36 mouse cellular contexts compared by ENCODE assay signal in genomic region chrX:7563076-7563475, GRCm38 (mm10). TPM values are rescaled to one million over a fixed set of nuclear protein-coding genes. Genes with fewer than 3 reads are reported as not detected.
DNase-seq lines count a peak whose midpoint lies in the region; ATAC-seq and TF ChIP-seq lines count a peak whose summit lies in the region.
"Had no signal": no experiment of that assay in that cellular context is flagged by ENCODE, and none has a peak within 500 bp of the region (broad histone marks: within the 10 kb centered on the region; RNA-seq: fewer than 3 reads in every experiment).

No protein-coding gene starts in this region.

- 22% methylated on average over 2 of the region's 2 CpGs for WGBS in embryonic facial prominence, embryonic 12.5 days
- 22% methylated on average over 2 of the region's 2 CpGs for WGBS in embryonic facial prominence, embryonic 10.5 days

- H3K27me3 ChIP-seq in embryonic facial prominence, embryonic 12.5 days = no peaks in the 10 kb centered on the region
- H3K27me3 ChIP-seq in embryonic facial prominence, embryonic 10.5 days (replicated peaks; ENCODE audit: low read depth, poor library complexity, severe bottlenecking) = no peaks in the 10 kb centered on the region
- no peaks in the 10 kb centered on the region for H3K27me3 ChIP-seq in MEL (ENCODE audit: control insufficient read depth in 1 of 2, insufficient read depth in 2 of 2, low read length in 2 of 2)
- H3K27me3 ChIP-seq: embryonic facial prominence, embryonic 15.5 days; heart, embryonic 12.5 days; heart, embryonic 15.5 days had no signal

- H3K36me3 ChIP-seq in embryonic facial prominence, embryonic 12.5 days = no peaks in the 10 kb centered on the region
- H3K36me3 ChIP-seq in embryonic facial prominence, embryonic 10.5 days (replicated peaks) = peaks cover 8% of the 10 kb centered on the region; the same call in 1 of the 2 replicates
- peaks cover 0 to 9% of the 10 kb centered on the region in 2 experiments; a peak in 2 of 4 replicates for H3K36me3 ChIP-seq in MEL (ENCODE audit: control insufficient read depth in 1 of 2, insufficient read depth in 2 of 2, low read length in 2 of 2)
- H3K36me3 ChIP-seq: embryonic facial prominence, embryonic 15.5 days; heart, embryonic 15.5 days had no signal

- no peak for TF ChIP-seq EP300 in MEL (IDR thresholded peaks at IDR 0.05; ENCODE audit: low read depth in 1 of 2, low read length in 2 of 2)

- TF ChIP-seq POLR2A in MEL (IDR thresholded peaks at IDR 0.05; ENCODE audit: control insufficient read depth in 1 of 2, insufficient read depth in 1 of 2, low read depth in 1 of 2, low read length in 2 of 2, poor library complexity in 1 of 2) = no peak

- H3K9ac ChIP-seq in embryonic facial prominence, embryonic 12.5 days = no peak overlapping the region
- H3K9ac ChIP-seq in MEL (ENCODE audit: control insufficient read depth, low read depth, low read length, poor library complexity, severe bottlenecking) = no peak overlapping the region
- H3K9ac ChIP-seq: embryonic facial prominence, embryonic 15.5 days; forebrain, postnatal 0 days; heart, embryonic 12.5 days; heart, embryonic 15.5 days; hindbrain, embryonic 14.5 days had no signal

- DNase-seq in embryonic facial prominence, embryonic 10.5 days (ENCODE audit: low spot score) = no peak
- DNase-seq in MEL (ENCODE audit: low read depth, low spot score) (peak; percentile 51), ZHBTc4 (ENCODE audit: low read depth, low spot score) (peak; percentile 34)
- no peak for DNase-seq in left cerebral cortex, adult 11 months (ENCODE audit: low spot score)
- no peak for DNase-seq in adrenal gland, postnatal 14 days
- no peak for DNase-seq in gastrocnemius, adult 8-10 months (ENCODE audit: low spot score in 2 of 2)
- DNase-seq: adrenal gland, adult 8-10 months; adrenal gland, postnatal 36 days; B cell, adult 2 months; cerebellum, adult 2 months; cerebellum, adult 9-11 months; cerebellum, postnatal 25 days; embryo, embryonic 11 days; forebrain, postnatal 0 days; gastrocnemius, adult 2 months; gastrocnemius, postnatal 25 days; heart, postnatal 10 days; heart, postnatal 36 days; kidney, adult 18-20 months; kidney, adult 9 months had no signal

- no peak overlapping the region for H3K4me3 ChIP-seq in embryonic facial prominence, embryonic 12.5 days
- no peak overlapping the region for H3K4me3 ChIP-seq in embryonic facial prominence, embryonic 10.5 days
- no peak overlapping the region for H3K4me3 ChIP-seq in MEL (ENCODE audit: control insufficient read depth in 1 of 2, insufficient read depth in 1 of 2, low read depth in 2 of 2, low read length in 2 of 2)
- H3K4me3 ChIP-seq: embryonic facial prominence, embryonic 15.5 days; gastrocnemius, adult 2 months; heart, embryonic 12.5 days; heart, embryonic 15.5 days; hindbrain, embryonic 10.5 days had no signal

- no peak overlapping the region for H3K4me2 ChIP-seq in embryonic facial prominence, embryonic 12.5 days (replicated peaks)
- H3K4me2 ChIP-seq: embryonic facial prominence, embryonic 15.5 days; heart, embryonic 12.5 days; heart, embryonic 15.5 days; hindbrain, embryonic 14.5 days had no signal

- H3K79me2 ChIP-seq in MEL (ENCODE audit: control insufficient read depth, insufficient read depth, low read length, poor library complexity) = no peaks in the 10 kb centered on the region

- TF ChIP-seq RAD21 in MEL (IDR thresholded peaks at IDR 0.05; ENCODE audit: low read depth, low read length) = no peak

- H3K9me3 ChIP-seq in embryonic facial prominence, embryonic 12.5 days = no peaks in the 10 kb centered on the region
- no peaks in the 10 kb centered on the region for H3K9me3 ChIP-seq in embryonic facial prominence, embryonic 10.5 days
- H3K9me3 ChIP-seq in MEL (replicated peaks; ENCODE audit: insufficient read depth, low read length) = no peaks in the 10 kb centered on the region
- H3K9me3 ChIP-seq: embryonic facial prominence, embryonic 15.5 days; G1E; heart, embryonic 12.5 days; heart, embryonic 15.5 days had no signal

- H3K27ac ChIP-seq in embryonic facial prominence, embryonic 12.5 days = no peak overlapping the region
- H3K27ac ChIP-seq in embryonic facial prominence, embryonic 10.5 days (replicated peaks) = no peak overlapping the region
- no peak overlapping the region for H3K27ac ChIP-seq in MEL (ENCODE audit: control insufficient read depth, low read depth, low read length)
- H3K27ac ChIP-seq: embryonic facial prominence, embryonic 15.5 days; gastrocnemius, adult 2 months; heart, embryonic 15.5 days; hindbrain, embryonic 10.5 days; hindbrain, embryonic 14.5 days; hindbrain, postnatal 0 days had no signal

- ATAC-seq in embryonic facial prominence, embryonic 12.5 days (ENCODE audit: insufficient number of reproducible peaks, insufficient read depth, low FRiP score, low TSS enrichment) = 0 out of 2 replicates have a peak, but pooled peaks have one; percentile 10
- peak; percentile 80 for ATAC-seq in megakaryocyte, adult 5-6 weeks (ENCODE audit: poor library complexity, severe bottlenecking)
- ATAC-seq: forebrain, embryonic 14.5 days; forebrain, postnatal 0 days; hindbrain, postnatal 0 days; inflammation-experienced regulatory T-cells, adult 6 months; intestine, embryonic 16.5 days had no signal

- no peak for TF ChIP-seq CTCF in MEL (IDR thresholded peaks at IDR 0.05 in 2 of 3, conservative IDR thresholded peaks at IDR 0.05 in 1 of 3; ENCODE audit: control insufficient read depth in 1 of 3, insufficient read depth in 1 of 3, low read depth in 2 of 3, low read length in 3 of 3, poor library complexity in 1 of 3, severe bottlenecking in 1 of 3)

- no peaks in the 10 kb centered on the region for H3K4me1 ChIP-seq in embryonic facial prominence, embryonic 12.5 days
- no peaks in the 10 kb centered on the region for H3K4me1 ChIP-seq in embryonic facial prominence, embryonic 10.5 days
- H3K4me1 ChIP-seq in MEL (ENCODE audit: control insufficient read depth in 1 of 2, insufficient read depth in 2 of 2, low read length in 2 of 2) = peaks cover 6 to 11% of the 10 kb centered on the region in 2 experiments
- H3K4me1 ChIP-seq: embryonic facial prominence, embryonic 15.5 days; heart, embryonic 15.5 days had no signal

TF ChIP-seq in MEL, 35 proteins besides CTCF, POLR2A, EP300 and RAD21 (continues in another document):
- TF ChIP-seq SMC3 (IDR thresholded peaks at IDR 0.05; ENCODE audit: low read depth, low read length) (no peak), CHD1 (IDR thresholded peaks at IDR 0.05; ENCODE audit: low read depth, low read length) (no peak), UBTF (IDR thresholded peaks at IDR 0.05; ENCODE audit: borderline replicate concordance, insufficient read depth, low read depth, low read length) (no peak), MYB (IDR thresholded peaks at IDR 0.05; ENCODE audit: low read depth, low read length) (no peak), POLR2AphosphoS5 (IDR thresholded peaks at IDR 0.05; ENCODE audit: borderline replicate concordance, low read depth, low read length) (no peak), MXI1 (IDR thresholded peaks at IDR 0.05; ENCODE audit: low read depth, low read length) (no peak), E2F4 (IDR thresholded peaks at IDR 0.05; ENCODE audit: borderline replicate concordance, low read depth, low read length) (no peak)

RNA-seq across cellular contexts. Expression of gene Foxp3, which starts 10.4 kb away (rescaled TPM):
- 0.08 TPM in 1 of 2 replicates, not detected in the other for polyA plus RNA-seq in embryonic facial prominence, embryonic 12.5 days (2016; fragmentation: Nextera tagmentation; extraction: Ambion mirVana)
- 0.05 and 0.15 TPM in 2 replicates for polyA plus RNA-seq in embryonic facial prominence, embryonic 10.5 days (2016; fragmentation: Nextera tagmentation; extraction: Ambion mirVana)
- 0.36 and 0.42 TPM in 2 replicates for total RNA-seq in MEL (2012; rRNA removed)
- polyA plus RNA-seq in MEL (2012; ENCODE audit: insufficient read depth in 1 of 2, insufficient read length in 2 of 2, low read depth in 1 of 2, low replicate concordance in 2 of 2, missing spikeins in 1 of 2) = under 1 TPM in 1 of 2 experiments, not detected in 1; 0.31 TPM
- total RNA-seq in megakaryocyte, adult 5-6 weeks (2015) = 0.41 TPM in 1 of 2 replicates, not detected in the other
- total RNA-seq in megakaryocyte, adult 5-6 weeks (2017) = 0.49 and 0.66 TPM in 2 replicates
- 0.48 and 1.1 TPM in 2 replicates for total RNA-seq in adrenal gland, postnatal 14 days (2021)
- total RNA-seq in gastrocnemius, adult 8-10 months (2022) = under 1 TPM in 2 of 4 experiments, not detected in 2; 0.19 to 0.59 TPM
- total RNA-seq: adrenal gland, adult 8-10 months; adrenal gland, postnatal 36 days; forebrain, postnatal 0 days; heart, adult 8-10 months; heart, postnatal 36 days; hindbrain, postnatal 0 days had no signal
- polyA plus RNA-seq: cortical plate, adult 2 months; embryonic facial prominence, embryonic 11.5 days; forebrain, embryonic 11.5 days; forebrain, embryonic 14.5 days; heart, embryonic 15.5 days; intestine, embryonic 16.5 days had no signal

RNA-seq across cellular contexts. Expression of gene Ppp1r3f, which starts 11.0 kb away (rescaled TPM):
- 3.5 TPM in 2 replicates for polyA plus RNA-seq in embryonic facial prominence, embryonic 12.5 days (2016; fragmentation: Nextera tagmentation; extraction: Ambion mirVana)
- 1.4 and 2.2 TPM in 2 replicates for polyA plus RNA-seq in embryonic facial prominence, embryonic 10.5 days (2016; fragmentation: Nextera tagmentation; extraction: Ambion mirVana)
- total RNA-seq in MEL (2012; rRNA removed) = 1.6 and 1.7 TPM in 2 replicates
- polyA plus RNA-seq in MEL (2012; ENCODE audit: insufficient read depth in 1 of 2, insufficient read length in 2 of 2, low read depth in 1 of 2, low replicate concordance in 2 of 2, missing spikeins in 1 of 2) = 1 to 10 TPM in 1 of 2 experiments, not detected in 1; 2.0 TPM
- 0.05 and 0.09 TPM in 2 replicates for total RNA-seq in megakaryocyte, adult 5-6 weeks (2015)
- total RNA-seq in megakaryocyte, adult 5-6 weeks (2017) = 0.53 and 0.55 TPM in 2 replicates
- 3.0 and 4.1 TPM in 2 replicates for total RNA-seq in adrenal gland, postnatal 14 days (2021)
- total RNA-seq in gastrocnemius, adult 8-10 months (2022) = 1 to 10 TPM; 2.4 to 4.7 (median 4.3) TPM

RNA-seq across cellular contexts. Expression of gene Ccdc22, which starts 42.2 kb away (rescaled TPM):
- 32.4 TPM in 2 replicates for polyA plus RNA-seq in embryonic facial prominence, embryonic 12.5 days (2016; fragmentation: Nextera tagmentation; extraction: Ambion mirVana)
- 36.0 and 36.6 TPM in 2 replicates for polyA plus RNA-seq in embryonic facial prominence, embryonic 10.5 days (2016; fragmentation: Nextera tagmentation; extraction: Ambion mirVana)
- 36.1 and 37.8 TPM in 2 replicates for total RNA-seq in MEL (2012; rRNA removed)
- 10 to 100 TPM in 1 of 2 experiments, not detected in 1; 37.9 TPM for polyA plus RNA-seq in MEL (2012; ENCODE audit: insufficient read depth in 1 of 2, insufficient read length in 2 of 2, low read depth in 1 of 2, low replicate concordance in 2 of 2, missing spikeins in 1 of 2)
- total RNA-seq in megakaryocyte, adult 5-6 weeks (2015) = 9.5 and 12.3 TPM in 2 replicates
- 20.2 and 26.4 TPM in 2 replicates for total RNA-seq in megakaryocyte, adult 5-6 weeks (2017)
- 17.7 and 20.7 TPM in 2 replicates for total RNA-seq in adrenal gland, postnatal 14 days (2021)
- total RNA-seq in gastrocnemius, adult 8-10 months (2022) = 10 to 100 TPM; 10.1 to 13.8 (median 11.6) TPM

RNA-seq across cellular contexts. Expression of gene Cacna1f, which starts 43.8 kb away (rescaled TPM):
- polyA plus RNA-seq in embryonic facial prominence, embryonic 12.5 days (2016; fragmentation: Nextera tagmentation; extraction: Ambion mirVana) = 0.04 and 0.09 TPM in 2 replicates
- polyA plus RNA-seq in embryonic facial prominence, embryonic 10.5 days (2016; fragmentation: Nextera tagmentation; extraction: Ambion mirVana) = 0.05 and 0.06 TPM in 2 replicates
- 0.03 TPM in 1 of 2 replicates, not detected in the other for total RNA-seq in MEL (2012; rRNA removed)
- polyA plus RNA-seq in MEL (2012; ENCODE audit: insufficient read depth in 1 of 2, insufficient read length in 2 of 2, low read depth in 1 of 2, low replicate concordance in 2 of 2, missing spikeins in 1 of 2) = under 1 TPM in 1 of 2 experiments, not detected in 1; 0.17 TPM
- total RNA-seq in megakaryocyte, adult 5-6 weeks (2015) = 0.40 and 0.59 TPM in 2 replicates
- 0.07 and 0.37 TPM in 2 replicates for total RNA-seq in megakaryocyte, adult 5-6 weeks (2017)
- total RNA-seq in adrenal gland, postnatal 14 days (2021) = not detected in 2 replicates
- not detected for total RNA-seq in gastrocnemius, adult 8-10 months (2022)
- total RNA-seq: adrenal gland, adult 8-10 months; gastrocnemius, adult 2 months; gastrocnemius, postnatal 25 days; heart, adult 8-10 months; heart, postnatal 10 days; heart, postnatal 36 days had no signal
- polyA plus RNA-seq: embryonic facial prominence, embryonic 11.5 days; forebrain, embryonic 11.5 days; forebrain, embryonic 14.5 days; heart, embryonic 12.5 days; heart, embryonic 15.5 days; hindbrain, embryonic 10.5 days; hindbrain, embryonic 14.5 days; inflammation-experienced regulatory T-cells, adult 6 months; intestine, embryonic 16.5 days had no signal

Comparison
In these comparisons a context has a peak if more than half of its experiments do, and no peak if none do; other contexts are left out.
1. DNase-seq: peak in MEL (single experiment) and ZHBTc4 (single experiment); none in embryonic facial prominence, embryonic 10.5 days (single experiment), left cerebral cortex, adult 11 months (single experiment), adrenal gland, postnatal 14 days (single experiment) and gastrocnemius, adult 8-10 months (0 of 2).